Mouse (Mus musculus): ENCODE data around the gene Gm11634. TPM values are rescaled to one million over a fixed set of nuclear protein-coding genes. Genes with fewer than 3 reads are reported as not detected.
"Not testable (repeated sequence)": the region's sequence is repeated elsewhere in the genome, so short reads cannot be mapped to it uniquely, and the experiment has no call there.

Gm11634 gene
- polyA plus RNA-seq, 1 experiment from 2014 or later = not detected

DNA sequence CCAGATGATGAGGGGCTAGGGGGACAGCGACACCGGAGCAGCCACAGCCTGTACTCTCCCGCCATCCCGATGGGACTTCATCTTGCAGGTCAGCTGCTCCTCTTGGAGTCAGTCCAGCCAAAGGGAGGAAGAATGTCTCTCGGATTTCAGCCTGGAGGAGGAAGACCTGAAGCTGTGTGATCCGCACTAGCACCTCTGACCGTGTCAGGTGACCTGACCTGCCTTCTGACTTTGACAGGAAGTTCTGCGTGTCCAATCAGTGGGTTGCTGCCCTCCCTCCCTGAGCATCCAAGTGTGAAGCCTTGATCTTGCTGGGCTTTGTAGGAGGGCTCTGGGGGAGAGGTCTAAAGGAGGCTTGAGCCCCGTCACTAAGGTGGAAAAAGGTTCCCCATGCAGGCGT, 36.6 kb upstream of the Gm11634 start:
- ATAC-seq (ENCODE audit: insufficient number of reproducible peaks, insufficient read depth, low FRiP score, low TSS enrichment, low read depth) = no peak
- Histone ChIP-seq H3K36me3 (peaks cover 27% of the 10 kb centered on the region), H3K27me3 (no peaks in the 10 kb centered on the region), H3K4me2 (no peak overlapping the region), H3K9me3 (no peaks in the 10 kb centered on the region), H3K4me1 (replicated peaks) (no peaks in the 10 kb centered on the region), H3K4me3 (replicated peaks) (no peak overlapping the region), H3K27ac (no peak overlapping the region), H3K9ac (replicated peaks) (no peak overlapping the region)
- 80% methylated on average over 10 of the region's 10 CpGs for WGBS

DNA sequence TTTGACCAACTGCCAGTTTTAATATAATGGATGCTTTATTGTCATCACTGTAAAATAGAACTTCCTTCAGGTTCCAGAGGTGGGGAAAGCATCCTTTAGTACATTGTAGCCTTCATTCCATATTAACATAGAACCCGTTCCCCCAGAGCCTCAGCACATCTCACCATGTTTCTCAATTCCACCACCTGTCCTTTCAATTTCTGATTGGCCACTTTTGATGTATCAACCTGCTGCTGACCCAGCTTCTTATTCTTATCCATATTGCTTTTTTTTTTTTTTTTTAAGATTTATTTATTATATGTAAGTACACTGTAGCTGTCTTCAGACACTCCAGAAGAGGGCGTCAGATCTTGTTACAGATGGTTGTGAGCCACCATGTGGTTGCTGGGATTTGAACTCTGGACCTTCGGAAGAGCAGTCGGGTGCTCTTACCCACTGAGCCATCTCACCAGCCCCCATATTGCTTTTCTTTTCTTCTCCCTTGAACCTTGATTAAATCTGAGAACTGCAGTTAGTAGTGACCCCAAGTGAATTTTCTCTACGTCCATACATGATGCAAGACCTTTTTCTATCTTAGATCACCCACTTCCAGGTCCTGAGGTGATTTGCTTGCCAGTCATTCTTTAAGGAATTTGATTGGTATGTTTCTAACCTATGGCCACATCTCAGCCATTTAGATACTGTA, 29.8 kb upstream of the Gm11634 start:
- H3K27me3 ChIP-seq; ATAC-seq (ENCODE audit: insufficient number of reproducible peaks, insufficient read depth, low FRiP score, low TSS enrichment, low read depth); H3K4me1 ChIP-seq (replicated peaks); H3K36me3 ChIP-seq; H3K9ac ChIP-seq (replicated peaks); H3K9me3 ChIP-seq: not testable (repeated sequence)
- peak overlapping the region; percentile 50 for H3K4me3 ChIP-seq (replicated peaks)
- WGBS = 75% methylated on average over 4 of the region's 5 CpGs
- peak overlapping the region; percentile 64 for H3K4me2 ChIP-seq
- 0 out of 2 replicates have a peak overlapping the region, but pooled peaks have one; percentile 98 for H3K27ac ChIP-seq

DNA sequence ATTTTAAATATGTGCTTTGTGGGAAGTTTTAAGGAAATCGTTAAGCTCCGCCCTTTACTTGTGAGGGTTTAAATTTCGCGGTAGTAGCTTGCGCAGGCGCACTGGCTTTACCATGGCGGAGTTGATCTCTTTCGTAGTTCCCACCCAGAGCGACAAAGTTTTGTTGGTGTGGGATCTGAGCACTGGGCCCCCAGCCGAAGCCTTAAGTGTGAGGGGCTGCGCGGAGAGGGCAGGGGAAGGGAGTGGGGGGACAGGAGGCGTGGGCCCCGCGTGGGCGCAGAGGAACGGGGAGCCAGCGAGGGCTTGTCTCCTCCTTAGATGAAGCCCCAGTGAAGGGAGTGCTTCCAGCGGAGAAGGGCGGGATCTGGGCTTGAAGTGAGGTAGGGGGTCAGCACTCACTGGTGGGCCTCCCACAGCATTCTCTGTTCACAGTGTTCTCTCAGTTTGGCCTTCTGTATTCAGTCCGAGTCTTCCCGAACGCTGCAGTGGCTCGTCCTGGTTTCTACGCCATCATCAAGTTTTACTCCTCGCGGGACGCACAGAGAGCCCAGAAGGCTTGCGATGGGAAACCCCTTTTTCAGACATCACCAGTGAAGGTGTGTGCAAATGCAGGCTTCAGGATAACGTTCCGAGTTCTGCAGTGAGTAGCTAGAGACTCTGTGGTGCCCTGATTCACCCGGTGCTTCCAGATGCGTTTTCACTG, 29.0 kb upstream of the Gm11634 start:
- peak overlapping the region; percentile 98 for H3K27ac ChIP-seq
- peak; percentile 66 for ATAC-seq (ENCODE audit: insufficient number of reproducible peaks, insufficient read depth, low FRiP score, low TSS enrichment, low read depth)
- H3K27me3 ChIP-seq = no peaks in the 10 kb centered on the region
- no peaks in the 10 kb centered on the region for H3K9me3 ChIP-seq
- H3K4me3 ChIP-seq (replicated peaks) = peak overlapping the region; percentile 50
- 0 out of 2 replicates have a peak, but pooled peaks cover 2% of the 10 kb centered on the region for H3K4me1 ChIP-seq (replicated peaks)
- peak overlapping the region; percentile 76 for H3K9ac ChIP-seq (replicated peaks)
- H3K36me3 ChIP-seq = 0 out of 2 replicates have a peak, but pooled peaks cover 2% of the 10 kb centered on the region
- H3K4me2 ChIP-seq = peak overlapping the region; percentile 64
- WGBS = under 1% methylated on average over 33 of the region's 33 CpGs

DNA sequence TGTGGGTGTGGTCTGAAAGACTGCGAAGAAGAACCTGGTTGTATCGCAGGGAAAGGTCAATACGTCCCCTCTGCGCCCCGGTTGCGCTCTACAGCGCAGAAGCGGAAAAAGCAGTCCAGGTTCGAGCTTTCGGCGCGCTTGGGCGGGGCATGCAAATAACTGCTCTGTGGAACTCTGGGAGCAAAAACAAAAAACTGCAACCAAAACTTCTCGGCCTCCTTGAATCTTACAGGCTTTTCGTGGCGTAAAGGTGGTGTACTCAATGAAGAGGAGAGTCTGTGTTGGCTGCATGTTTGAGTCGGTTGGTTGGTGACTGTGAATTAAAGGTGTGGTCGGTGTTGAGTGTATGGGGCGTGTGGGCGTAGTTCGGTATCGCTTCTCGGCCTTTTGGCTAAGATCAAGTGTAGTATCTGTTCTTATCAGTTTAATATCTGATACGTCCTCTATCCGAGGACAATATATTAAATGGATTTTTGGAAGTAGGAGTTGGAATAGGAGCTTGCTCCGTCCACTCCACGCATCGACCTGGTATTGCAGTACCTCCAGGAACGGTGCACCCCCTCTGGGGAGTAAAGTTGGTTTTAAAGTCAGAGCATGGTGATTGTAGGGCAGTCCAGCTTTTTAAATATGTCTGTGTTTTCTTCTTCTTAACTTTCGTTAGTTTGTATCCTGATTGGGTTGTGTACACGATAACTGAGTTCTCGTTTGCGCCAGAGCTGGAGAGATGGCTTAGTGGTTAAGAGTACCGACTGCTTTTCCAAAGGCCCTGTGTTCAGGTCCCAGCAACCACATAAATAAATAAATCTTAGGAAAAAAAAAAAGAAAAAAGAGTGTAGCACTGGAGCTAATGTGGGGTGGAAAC, 28.2 kb upstream of the Gm11634 start, which contains the start of gene Rdm1:
Rdm1 (plus strand) TSS at position 201 of the 862 bp plus-strand sequence.
- Histone ChIP-seq H3K9me3 (no peaks in the 10 kb centered on the region), H3K27me3 (no peaks in the 10 kb centered on the region), H3K4me2 (peak within 1 kb of the TSS; percentile 64), H3K27ac (peak within 1 kb of the TSS; percentile 99), H3K36me3 (no peaks in the 10 kb centered on the region), H3K4me1 (replicated peaks) (0 out of 2 replicates have a peak, but pooled peaks cover 2% of the 10 kb centered on the region), H3K4me3 (replicated peaks) (peak within 1 kb of the TSS; percentile 50), H3K9ac (replicated peaks) (peak within 1 kb of the TSS; percentile 76)
- peak; percentile 93 for ATAC-seq (ENCODE audit: insufficient number of reproducible peaks, insufficient read depth, low FRiP score, low TSS enrichment, low read depth)
- under 1% methylated on average over 34 of the region's 34 CpGs for WGBS

DNA sequence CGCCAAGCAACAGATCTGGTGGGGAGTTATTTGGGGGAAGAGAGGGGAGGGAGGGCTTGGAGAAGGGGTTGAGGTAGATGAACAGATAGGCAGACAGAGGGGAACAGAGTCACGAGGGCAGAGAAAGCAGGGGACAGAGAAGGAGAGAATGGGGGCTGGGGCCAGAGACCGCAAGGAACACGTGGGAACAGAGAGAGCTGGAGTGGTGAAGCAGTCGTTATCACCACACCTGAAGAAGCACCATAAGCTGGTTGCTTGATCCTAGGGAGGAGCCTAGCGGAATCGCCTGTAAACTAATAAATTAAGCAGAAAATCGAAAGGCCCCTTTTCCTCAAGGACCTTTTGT, 27.6 kb upstream of the Gm11634 start:
- H3K4me1 ChIP-seq (replicated peaks) = 0 out of 2 replicates have a peak, but pooled peaks cover 2% of the 10 kb centered on the region
- ATAC-seq (ENCODE audit: insufficient number of reproducible peaks, insufficient read depth, low FRiP score, low TSS enrichment, low read depth) = no peak
- H3K36me3 ChIP-seq = no peaks in the 10 kb centered on the region
- peak overlapping the region; percentile 99 for H3K27ac ChIP-seq
- peak overlapping the region; percentile 56 for H3K4me2 ChIP-seq
- H3K9me3 ChIP-seq = no peaks in the 10 kb centered on the region
- H3K27me3 ChIP-seq = no peaks in the 10 kb centered on the region
- 3% methylated on average over 8 of the region's 8 CpGs for WGBS
- peak overlapping the region; percentile 59 for H3K9ac ChIP-seq (replicated peaks)
- peak overlapping the region; percentile 35 for H3K4me3 ChIP-seq (replicated peaks)

DNA sequence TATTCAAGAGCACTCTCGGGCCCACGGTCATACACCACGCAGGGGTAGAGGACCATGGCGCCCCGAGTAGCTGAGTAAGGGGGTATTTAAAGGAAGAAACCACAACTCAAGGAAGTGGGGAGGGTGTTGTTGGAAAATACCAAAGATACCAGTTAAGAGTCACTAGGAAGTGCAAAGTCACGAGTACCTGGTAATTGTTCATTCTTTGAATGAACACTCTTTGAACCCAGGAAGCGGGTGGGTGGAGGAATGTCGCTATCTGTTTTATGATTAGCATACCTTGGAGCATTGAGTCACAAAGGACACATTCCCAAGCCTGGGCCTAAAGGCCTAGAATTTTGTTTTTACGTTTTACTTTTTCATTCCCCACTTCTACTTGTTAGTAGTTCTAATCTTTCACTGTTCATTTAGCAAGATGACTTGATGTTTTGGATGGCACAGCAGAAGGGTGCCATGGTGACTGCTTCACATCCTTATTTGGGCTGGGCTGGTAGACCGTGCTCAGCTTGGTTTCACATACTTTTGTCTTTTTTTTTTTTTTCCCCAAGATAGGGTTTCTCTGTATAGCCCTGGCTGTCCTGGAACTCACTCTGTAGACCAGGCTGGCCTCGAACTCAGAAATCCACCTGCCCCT, 21.1 kb upstream of the Gm11634 start:
- not testable (repeated sequence) for H3K36me3 ChIP-seq; H3K4me2 ChIP-seq; H3K9ac ChIP-seq (replicated peaks); H3K27ac ChIP-seq; ATAC-seq (ENCODE audit: insufficient number of reproducible peaks, insufficient read depth, low FRiP score, low TSS enrichment, low read depth); H3K27me3 ChIP-seq; H3K9me3 ChIP-seq; H3K4me3 ChIP-seq (replicated peaks)
- peaks cover 17% of the 10 kb centered on the region for H3K4me1 ChIP-seq (replicated peaks)
- 85% methylated on average over 11 of the region's 11 CpGs for whole genome bisulfite sequencing

DNA sequence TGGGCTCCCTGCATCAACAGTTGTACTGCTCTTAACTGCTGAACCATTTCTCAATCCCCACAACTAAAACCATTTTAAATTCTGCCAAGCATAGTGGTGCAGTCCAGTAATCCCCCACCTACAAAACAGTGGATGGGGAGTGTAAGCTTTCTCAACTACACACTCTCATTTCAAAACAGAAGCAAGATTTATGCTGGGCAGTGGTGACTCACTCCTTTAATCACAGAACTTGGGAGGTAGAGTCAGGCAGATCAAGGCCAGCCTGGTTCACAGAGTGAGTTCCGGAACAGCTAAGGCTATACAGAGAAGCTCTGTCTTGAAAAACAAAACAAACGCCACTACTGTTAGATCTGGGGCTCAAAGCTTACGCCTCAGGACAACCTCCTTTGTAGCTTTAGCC, 19.5 kb upstream of the Gm11634 start:
- 0 out of 2 replicates have a peak overlapping the region, but pooled peaks have one; percentile 37 for H3K4me2 ChIP-seq

DNA sequence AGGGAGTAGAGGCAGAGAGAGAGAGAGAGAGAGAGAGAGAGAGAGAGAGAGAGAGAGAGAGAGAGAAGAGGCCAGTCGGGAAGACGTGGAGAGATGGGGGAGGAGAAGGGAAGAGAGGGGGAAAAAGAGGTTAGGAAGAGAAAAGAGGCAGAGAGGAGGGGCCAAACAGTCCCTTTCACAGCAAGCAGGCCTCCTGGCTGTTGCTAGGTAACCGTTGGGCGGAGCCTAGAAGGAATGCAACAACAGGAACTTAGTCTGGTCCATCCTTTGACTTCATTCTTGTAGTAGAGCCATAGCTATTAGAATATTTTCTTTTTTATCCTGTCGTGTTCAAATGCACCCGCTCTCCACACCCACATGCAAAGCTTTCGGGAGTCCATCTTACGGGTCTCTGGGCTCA, 18.8 kb upstream of the Gm11634 start:
- H3K36me3 ChIP-seq = no peaks in the 10 kb centered on the region
- H3K9ac ChIP-seq (replicated peaks) = no peak overlapping the region
- peak overlapping the region; percentile 31; the same call in 1 of the 2 replicates for H3K27ac ChIP-seq
- peak; percentile 74; the same call in 1 of the 2 replicates for ATAC-seq (ENCODE audit: insufficient number of reproducible peaks, insufficient read depth, low FRiP score, low TSS enrichment, low read depth)
- 0 out of 2 replicates have a peak overlapping the region, but pooled peaks have one; percentile 8 for H3K4me3 ChIP-seq (replicated peaks)
- H3K4me2 ChIP-seq = peak overlapping the region; percentile 37
- 12% methylated on average over 8 of the region's 8 CpGs for WGBS
- no peaks in the 10 kb centered on the region for H3K27me3 ChIP-seq
- H3K9me3 ChIP-seq = no peaks in the 10 kb centered on the region
- H3K4me1 ChIP-seq (replicated peaks) = peaks cover 17% of the 10 kb centered on the region

More for the DNA sequence above, 19.5 kb upstream of the Gm11634 start:
- H3K36me3 ChIP-seq = no peaks in the 10 kb centered on the region
- no peaks in the 10 kb centered on the region for H3K27me3 ChIP-seq
- no peak for ATAC-seq (ENCODE audit: insufficient number of reproducible peaks, insufficient read depth, low FRiP score, low TSS enrichment, low read depth)
- no peak overlapping the region for H3K9ac ChIP-seq (replicated peaks)
- H3K4me3 ChIP-seq (replicated peaks) = no peak overlapping the region
- no peaks in the 10 kb centered on the region for H3K9me3 ChIP-seq
- 85% methylated on average over 3 of the region's 3 CpGs for WGBS
- peak overlapping the region; percentile 31; the same call in 1 of the 2 replicates for H3K27ac ChIP-seq
- H3K4me1 ChIP-seq (replicated peaks) = peaks cover 17% of the 10 kb centered on the region

DNA sequence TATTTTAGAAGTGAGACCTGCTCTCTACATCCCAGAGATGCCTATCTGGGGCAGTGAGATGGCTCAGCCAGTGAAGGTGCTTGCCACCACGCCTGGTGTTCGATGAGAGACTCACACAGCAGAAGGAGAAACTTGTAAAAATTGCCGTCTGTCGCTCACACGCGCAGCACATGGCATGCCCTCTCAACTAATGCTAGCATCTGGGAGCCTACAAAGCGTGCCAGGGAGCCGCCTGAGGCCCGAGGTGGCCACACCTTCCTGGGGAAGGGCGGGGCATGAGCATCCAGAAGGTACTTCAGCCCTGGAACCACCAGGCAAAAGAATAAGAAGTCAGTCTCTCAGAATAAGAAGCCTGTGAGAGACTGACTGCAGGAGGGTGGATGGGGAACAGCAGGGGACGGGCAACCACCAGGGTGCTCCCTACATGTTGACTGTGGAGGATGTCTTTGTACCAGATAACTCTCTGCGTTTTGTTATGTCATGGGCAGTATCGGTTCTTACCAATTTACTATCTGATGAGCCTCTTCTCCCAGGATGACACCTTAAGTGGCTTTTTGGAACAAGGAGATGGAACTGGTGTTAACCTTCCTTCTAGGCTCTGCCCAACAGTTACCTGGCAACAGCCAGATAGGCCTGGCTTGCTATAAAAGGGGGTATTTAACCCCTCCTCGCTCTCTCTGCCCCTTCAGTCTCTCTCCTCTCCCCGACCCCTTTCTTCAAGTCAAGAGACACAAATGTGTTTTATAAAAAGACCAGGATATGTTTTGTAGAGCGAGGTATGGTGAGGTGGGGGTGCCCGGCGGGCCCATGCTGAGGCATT, 18.1 kb upstream of the Gm11634 start:
- no peaks in the 10 kb centered on the region for H3K36me3 ChIP-seq
- no peak for ATAC-seq (ENCODE audit: insufficient number of reproducible peaks, insufficient read depth, low FRiP score, low TSS enrichment, low read depth)
- H3K4me2 ChIP-seq = peak overlapping the region; percentile 37
- H3K9ac ChIP-seq (replicated peaks) = peak overlapping the region; percentile 19; the same call in 1 of the 2 replicates
- H3K27ac ChIP-seq = no peak overlapping the region
- H3K4me3 ChIP-seq (replicated peaks) = 0 out of 2 replicates have a peak overlapping the region, but pooled peaks have one; percentile 8
- no peaks in the 10 kb centered on the region for H3K27me3 ChIP-seq
- peaks cover 17% of the 10 kb centered on the region for H3K4me1 ChIP-seq (replicated peaks)
- no peaks in the 10 kb centered on the region for H3K9me3 ChIP-seq
- WGBS = 22% methylated on average over 18 of the region's 18 CpGs

DNA sequence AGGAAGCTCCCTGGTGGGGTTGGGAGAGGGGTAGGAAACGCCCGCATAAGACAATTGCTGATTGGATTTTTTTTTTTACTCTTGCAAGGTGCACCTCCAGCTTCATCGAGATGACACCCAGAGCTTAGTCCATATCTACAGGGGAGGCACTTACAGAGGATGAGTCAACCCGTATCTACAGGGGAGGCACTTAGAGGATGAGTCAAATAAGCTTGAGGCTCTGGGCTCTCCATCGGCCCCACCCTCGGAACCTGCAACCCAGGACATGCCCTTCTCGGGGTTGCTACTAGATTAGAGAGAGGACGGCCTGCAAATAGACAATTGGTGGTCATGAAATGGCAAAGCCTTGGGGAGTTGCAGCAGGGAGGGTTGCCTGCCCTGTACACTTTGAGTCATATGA, 17.0 kb upstream of the Gm11634 start:
- Histone ChIP-seq H3K27ac (no peak overlapping the region), H3K4me1 (replicated peaks) (peaks cover 17% of the 10 kb centered on the region), H3K9me3 (no peaks in the 10 kb centered on the region), H3K36me3 (no peaks in the 10 kb centered on the region), H3K9ac (replicated peaks) (no peak overlapping the region), H3K27me3 (no peaks in the 10 kb centered on the region), H3K4me3 (replicated peaks) (no peak overlapping the region), H3K4me2 (no peak overlapping the region)
- ATAC-seq (ENCODE audit: insufficient number of reproducible peaks, insufficient read depth, low FRiP score, low TSS enrichment, low read depth) = no peak
- WGBS = 90% methylated on average over 8 of the region's 8 CpGs

Data from limb, embryonic 12.5 days (tissue).